Mouse (Mus musculus): ENCODE results near the gene Htr2b.

- no peak for TF ChIP-seq CTCF (IDR thresholded peaks at IDR 0.05; ENCODE audit: borderline replicate concordance, insufficient read depth, low read length)
- no peak for TF ChIP-seq POLR2A (IDR thresholded peaks at IDR 0.05; ENCODE audit: low read depth, low read length)
These were observed 56.8 kb downstream of the Htr2b start for GRCm38 (mm10) chr1:86054943-86055342.

Data from embryonic fibroblast, embryonic 13.5 days (primary cell).